Mouse (Mus musculus): ENCODE measurements around the gene Syna. TPM values are rescaled to one million over a fixed set of nuclear protein-coding genes. Genes with fewer than 3 reads are reported as not detected.

Syna gene
- total RNA-seq, 4 experiments from 2014 or later, result not detected

DNA sequence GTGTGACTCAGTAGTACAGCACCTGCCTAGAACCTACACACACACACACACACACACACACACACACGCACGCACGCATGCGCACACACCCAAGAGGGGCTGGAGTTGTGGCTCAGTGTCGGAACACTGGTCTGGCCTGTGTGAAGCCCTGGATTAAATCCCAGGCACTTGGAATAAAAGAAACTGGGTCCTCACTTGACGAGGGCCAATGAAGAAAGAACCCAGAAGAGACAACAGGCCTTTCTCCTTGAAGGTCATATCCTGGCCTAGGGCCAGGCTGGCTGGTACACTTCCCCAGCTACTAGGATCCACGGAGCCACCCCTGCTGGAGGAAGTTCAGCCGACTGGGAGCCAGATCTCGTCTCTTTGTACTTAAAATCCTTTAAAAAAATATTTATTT is 28.4 kb downstream of the Syna start:
- DNase-seq (ENCODE audit: low spot score in 2 of 2), result no peak

DNA sequence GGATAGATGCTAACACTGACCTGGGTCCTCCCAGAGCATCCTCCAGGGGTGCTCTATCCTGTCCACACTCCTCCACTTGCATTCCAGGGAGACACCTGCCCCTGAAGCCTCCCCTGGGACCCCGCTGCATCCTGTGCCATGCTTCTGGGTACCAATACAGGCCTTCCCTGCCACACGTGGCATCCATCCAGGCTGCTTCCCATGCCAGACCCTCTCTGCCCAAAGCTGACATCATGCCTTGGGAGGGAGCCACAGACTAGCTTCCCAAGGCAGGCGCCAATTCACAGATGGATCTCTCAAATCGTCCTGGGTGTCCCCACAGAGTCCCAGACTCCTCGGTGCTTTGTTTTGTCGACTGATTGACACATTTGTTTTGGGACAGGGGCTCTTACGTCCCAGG is 29.1 kb downstream of the Syna start:
- peak in 1 of 2 experiments; percentile 42 for DNase-seq (ENCODE audit: low spot score in 2 of 2)

DNA sequence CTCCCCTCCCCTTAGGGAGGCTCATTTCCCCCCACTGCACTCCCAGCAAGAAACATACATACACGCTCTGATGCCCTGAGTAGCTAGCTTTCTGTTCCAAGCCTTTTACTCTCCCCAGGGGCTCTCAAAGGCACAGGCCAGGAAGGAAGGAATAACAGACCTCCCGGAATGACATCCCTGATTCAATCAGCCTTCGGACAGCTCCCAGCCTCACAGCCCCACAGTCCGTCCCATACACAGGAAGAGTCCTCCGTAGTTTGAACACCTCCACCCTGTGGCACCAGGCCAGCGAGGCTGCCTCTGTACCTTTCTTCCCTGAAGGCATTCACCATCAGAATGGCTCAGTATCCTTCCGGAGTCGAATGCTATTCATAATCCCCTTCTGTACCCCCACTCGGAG is 31.5 kb downstream of the Syna start:
- no peak for DNase-seq (ENCODE audit: low spot score in 2 of 2)

DNA sequence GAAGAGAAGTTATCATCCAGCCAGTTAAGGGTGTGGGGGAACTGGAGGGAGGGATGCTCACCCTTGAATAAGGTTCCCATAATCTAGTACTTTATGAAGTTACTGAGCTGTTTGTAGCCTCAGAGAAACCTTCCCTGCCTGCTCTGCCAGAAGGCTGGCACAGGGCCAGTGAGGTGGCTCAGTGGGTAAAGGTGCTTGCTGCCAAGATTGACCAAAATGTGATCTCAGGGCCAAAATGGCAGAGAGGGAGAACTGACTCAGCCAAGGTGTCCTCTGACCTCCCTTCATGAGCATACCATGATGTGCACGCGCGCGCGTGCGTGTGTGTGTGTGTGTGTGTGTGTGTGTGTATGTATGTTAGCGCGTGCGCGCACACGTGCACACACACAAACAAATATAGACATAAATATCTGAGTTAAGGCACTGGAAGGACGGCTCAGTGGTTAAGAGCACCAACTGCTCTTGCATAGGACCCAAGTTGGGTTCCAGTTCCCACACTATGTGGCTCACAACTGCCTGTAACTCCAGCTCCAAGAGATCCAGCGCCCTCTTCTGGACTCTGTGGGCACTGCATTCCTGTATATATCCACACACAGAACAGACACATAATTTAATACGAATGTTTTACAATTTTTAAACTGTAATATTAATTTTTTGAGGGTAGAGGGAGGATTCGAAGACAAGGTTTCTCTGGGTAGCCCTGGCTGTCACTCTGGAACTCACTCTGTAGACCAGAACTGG is 33.8 kb downstream of the Syna start:
- no peak for DNase-seq (ENCODE audit: low spot score in 2 of 2)

DNA sequence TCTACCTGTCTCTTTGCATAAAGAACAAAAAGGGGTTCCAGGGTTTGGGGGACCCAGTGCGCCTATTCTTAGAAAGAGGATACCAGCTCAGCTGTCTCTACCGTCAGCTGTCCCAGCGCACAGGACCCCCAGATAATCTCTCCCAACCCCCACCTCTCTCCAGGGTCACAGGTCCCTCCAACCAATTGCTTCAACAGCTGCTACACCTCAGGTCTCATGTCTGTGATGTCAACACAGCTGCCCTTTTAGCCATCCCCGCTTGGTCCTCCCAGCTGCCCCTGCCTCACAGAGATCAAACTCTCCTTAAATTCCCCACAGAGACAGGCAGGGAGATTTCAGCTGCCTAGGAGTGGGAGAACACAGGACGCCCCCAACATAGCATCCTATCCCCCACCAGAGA is 36.2 kb downstream of the Syna start:
- no peak for DNase-seq (ENCODE audit: low spot score in 2 of 2)

DNA sequence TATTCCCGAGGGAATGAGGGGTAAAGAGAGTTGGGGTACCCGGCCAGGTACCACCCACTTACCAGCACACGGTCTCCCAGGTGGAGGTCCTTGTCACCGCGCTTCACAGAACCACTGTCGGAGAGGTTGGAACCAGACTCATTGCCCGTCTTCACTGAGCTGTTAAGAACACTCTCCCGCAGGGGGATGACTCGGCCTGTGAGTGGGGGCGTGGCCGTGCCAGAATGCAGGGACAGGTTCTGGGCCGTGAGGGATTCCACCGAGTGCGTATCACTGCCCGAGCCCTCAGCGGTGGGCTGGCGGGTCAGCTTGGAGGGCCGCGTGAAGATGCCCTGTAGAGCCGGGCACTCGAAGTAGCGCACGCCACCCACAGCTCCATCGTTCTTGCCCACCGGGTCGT is 37.4 kb downstream of the Syna start:
- no peak for DNase-seq (ENCODE audit: low spot score in 2 of 2)

DNA sequence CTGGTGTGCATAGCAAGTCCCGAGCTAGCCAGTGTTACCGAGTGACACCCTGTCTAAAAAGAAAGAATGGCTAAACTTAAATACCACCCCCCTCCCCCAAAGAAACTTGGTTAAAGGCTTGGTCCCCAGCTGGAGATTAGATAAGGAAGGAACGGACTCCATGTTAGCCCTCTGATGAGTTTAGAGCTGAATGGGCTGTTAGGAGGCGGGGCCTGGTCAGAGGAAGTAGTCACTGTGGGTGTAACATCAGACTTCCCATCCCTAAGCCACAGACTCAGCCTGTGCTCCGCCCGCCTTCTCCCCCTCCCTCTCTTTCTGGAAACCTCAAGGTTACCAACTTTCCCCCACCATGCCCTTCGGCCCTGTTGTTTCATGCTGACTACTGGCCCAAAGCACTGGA is 38.2 kb downstream of the Syna start:
- DNase-seq (ENCODE audit: low spot score in 2 of 2), result no peak

DNA sequence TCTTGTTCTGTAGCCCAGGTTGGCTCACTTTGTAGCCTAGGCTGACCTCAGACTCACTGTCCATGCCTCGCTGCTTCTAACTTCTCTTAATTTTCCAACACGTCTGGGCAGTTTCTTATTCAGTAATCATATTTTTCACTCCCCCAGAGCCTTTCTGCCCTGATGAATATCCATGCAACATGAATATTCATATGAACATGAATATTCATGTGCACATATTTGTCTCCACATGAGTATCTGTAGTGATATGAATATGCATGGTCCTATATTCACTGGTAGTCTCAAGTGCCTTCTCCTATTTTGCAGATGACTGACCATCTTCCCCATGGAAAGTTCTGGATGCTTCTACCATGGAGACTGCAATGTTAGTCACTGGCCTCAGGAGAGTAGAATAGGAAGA is 38.8 kb downstream of the Syna start:
- no peak for DNase-seq (ENCODE audit: low spot score in 2 of 2)

DNA sequence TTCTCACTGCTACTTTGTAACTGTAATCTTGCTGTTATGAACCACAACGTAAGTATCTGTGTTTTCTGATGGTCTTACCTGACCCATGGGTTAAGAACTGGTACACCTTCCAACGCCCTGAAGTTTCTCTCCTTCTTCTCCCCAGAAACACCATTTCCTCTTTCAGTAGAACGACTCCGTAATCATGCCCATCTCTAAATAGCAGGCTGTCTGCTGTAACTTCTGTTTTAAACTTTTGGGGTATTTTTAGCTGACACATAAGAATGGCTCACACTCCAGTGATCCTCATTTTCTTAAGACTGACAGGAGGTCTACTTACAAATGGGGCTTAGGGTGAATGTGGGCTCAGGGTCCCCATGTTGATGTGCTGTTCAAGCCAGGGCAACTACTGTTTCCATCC is 39.9 kb downstream of the Syna start:
- no peak for DNase-seq (ENCODE audit: low spot score in 2 of 2)

DNA sequence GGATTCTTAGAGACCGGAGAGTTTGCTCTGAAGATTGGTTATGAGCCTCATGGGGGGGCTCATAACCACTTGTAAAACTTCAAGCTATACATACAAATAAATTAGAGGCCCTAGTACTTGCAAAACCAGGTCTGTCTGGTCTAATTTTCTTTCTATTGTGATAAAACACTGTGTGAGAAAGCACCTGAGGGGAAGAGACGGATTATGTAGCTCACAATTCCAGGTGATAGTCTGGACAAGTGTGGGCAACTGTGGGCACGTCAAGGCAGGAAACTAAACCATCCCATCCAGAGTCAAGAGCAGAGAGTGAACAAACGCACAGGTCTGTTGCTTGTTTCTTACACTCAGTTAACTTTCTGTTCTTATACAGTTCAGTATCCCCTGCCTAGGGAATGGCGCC is 40.5 kb downstream of the Syna start:
- DNase-seq (ENCODE audit: low spot score in 2 of 2), result no peak

DNA sequence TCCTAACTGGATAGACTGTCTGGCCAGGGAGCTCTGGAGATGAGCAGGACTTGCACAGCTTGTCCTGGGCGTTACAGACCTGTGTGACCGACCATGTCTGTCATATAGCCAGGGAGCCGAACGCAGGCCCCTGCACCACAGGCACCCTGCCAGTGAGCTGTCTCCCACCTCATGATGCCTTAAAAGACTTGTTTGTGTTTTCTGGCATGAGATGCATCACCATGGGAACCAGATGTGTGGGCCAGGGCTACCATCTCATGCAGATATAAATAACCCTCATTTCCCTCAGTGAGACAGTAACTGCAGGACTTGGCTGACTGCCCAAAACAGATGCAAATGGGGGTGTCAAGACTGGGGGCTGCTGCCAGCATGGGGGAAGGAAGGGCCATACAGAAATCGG is 47.9 kb downstream of the Syna start:
- DNase-seq (ENCODE audit: low spot score in 2 of 2), result no peak

DNA sequence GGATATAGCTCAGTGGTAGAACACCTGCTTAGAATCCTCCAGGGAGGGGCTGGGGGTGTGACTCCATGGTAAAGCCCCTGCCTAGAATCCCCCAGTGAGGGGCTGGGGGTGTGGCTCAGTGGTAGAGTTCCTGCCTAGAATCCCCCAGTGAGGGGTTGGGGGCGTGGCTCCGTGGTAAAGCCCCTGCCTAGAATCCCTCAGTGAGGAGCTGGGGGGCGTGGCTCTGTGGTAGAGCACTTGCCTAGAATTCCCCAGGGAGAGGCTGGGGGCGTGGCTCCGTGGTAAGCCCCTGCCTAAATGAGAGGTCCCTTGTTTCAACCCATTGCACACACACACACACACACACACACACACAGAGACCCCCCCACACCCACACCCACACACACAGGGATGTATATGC is 49.7 kb downstream of the Syna start:
- DNase-seq (ENCODE audit: low spot score in 2 of 2), result no peak

DNA sequence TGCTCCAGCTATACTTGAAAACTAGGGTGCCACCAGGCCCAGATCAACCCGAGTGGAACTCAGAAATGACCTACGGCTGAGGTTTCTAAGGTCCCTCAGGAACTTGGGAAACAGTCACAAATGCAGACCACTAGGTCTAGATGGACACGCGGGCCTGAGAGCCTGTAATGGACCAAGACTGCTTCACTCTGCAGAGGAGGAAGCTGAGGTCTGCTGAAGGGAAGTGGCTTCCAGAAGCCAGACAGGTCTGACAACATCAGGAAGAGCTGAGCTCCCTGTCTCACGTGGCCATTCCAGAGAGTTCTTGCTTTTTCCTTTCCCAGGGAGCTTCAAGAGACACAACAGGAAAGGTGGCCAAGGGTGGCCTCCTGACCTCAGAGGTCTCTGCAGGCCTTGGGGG is 51.0 kb downstream of the Syna start:
- DNase-seq (ENCODE audit: low spot score in 2 of 2), result no peak

Small RNAs within 50 kb of the gene (microRNA-seq; reads per million reads assigned to microRNA genes)
- gene Mir7228, result not detected

Other genes starting within 250 kb of the Syna start
- gene Gtf2i, start 245.4 kb downstream of the Syna start, total RNA-seq (2022), result 100 to 1,000 TPM; 109 to 119 (median 112) TPM
- gene Gtf2ird1, start 103.5 kb downstream of the Syna start, total RNA-seq (2022), result 10 to 100 TPM; 13.1 to 15.3 (median 14.8) TPM
- 1 to 10 TPM; 1.4 to 2.1 (median 1.9) TPM for gene Clip2, start 7.7 kb downstream of the Syna start, total RNA-seq (2022)
- 10 to 100 TPM; 16.0 to 23.8 (median 19.5) TPM for gene Rfc2, start 21.2 kb upstream of the Syna start, total RNA-seq (2022)
- gene Lat2, start 54.9 kb upstream of the Syna start, total RNA-seq (2022), result 1 to 10 TPM in 1 of 4 experiments, under 1 TPM in 2, not detected in 1; 0.59 to 1.9 (median 0.88) TPM
- 10 to 100 TPM; 85.4 to 90.6 (median 87.9) TPM for gene Eif4h, start 79.3 kb upstream of the Syna start, total RNA-seq (2022)
- 1 to 10 TPM in 2 of 4 experiments, under 1 TPM in 2; 0.92 to 1.5 (median 1.2) TPM for gene Limk1, start 128.4 kb upstream of the Syna start, total RNA-seq (2022)
- gene Eln, start 187.2 kb upstream of the Syna start, total RNA-seq (2022), result 10 to 100 TPM in 1 of 4 experiments, 1 to 10 TPM in 3; 3.7 to 11.6 (median 8.5) TPM

Data from gastrocnemius, adult 8-10 months (tissue).